14 mouse cellular contexts compared by ENCODE assay signal in the genomic region with DNA sequence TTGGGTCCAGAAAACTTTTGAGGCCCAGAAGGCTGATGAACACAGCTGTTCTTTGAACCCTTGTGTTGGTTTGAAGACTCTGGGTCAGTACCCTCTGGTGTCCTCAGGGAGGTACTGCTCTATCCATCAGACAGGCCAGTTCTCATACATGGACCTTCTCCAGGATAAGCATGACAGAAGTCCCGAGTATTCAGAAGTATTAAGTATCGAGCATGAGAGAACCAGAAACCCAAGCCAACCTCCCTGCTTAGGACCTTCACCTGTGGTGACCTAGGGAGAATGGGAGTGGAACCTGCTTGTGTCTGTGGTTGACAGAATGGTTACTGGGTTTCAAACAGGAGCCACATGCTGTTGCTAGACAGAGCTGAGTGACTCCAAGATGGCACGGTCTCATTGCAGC.
"Had no signal": no experiment of that assay in that cellular context is flagged by ENCODE, and none has a peak within 500 bp of the region (broad histone marks: within the 10 kb centered on the region; RNA-seq: fewer than 3 reads in every experiment).

No protein-coding gene starts in this region.

- H3K36me3 ChIP-seq: limb, embryonic 13.5 days; midbrain, embryonic 10.5 days; neural tube, embryonic 13.5 days had no signal

- H3K27ac ChIP-seq: hindbrain, postnatal 0 days; limb, embryonic 13.5 days; midbrain, embryonic 10.5 days; neural tube, embryonic 13.5 days had no signal

- ATAC-seq: hindbrain, postnatal 0 days; midbrain, embryonic 16.5 days had no signal

- H3K9me3 ChIP-seq: limb, embryonic 13.5 days; midbrain, embryonic 10.5 days; neural tube, embryonic 13.5 days had no signal

- DNase-seq: kidney, postnatal 25 days; layer of hippocampus, adult 9-11 months; layer of hippocampus, postnatal 36 days; lung, embryonic 14.5 days; right cerebral cortex, postnatal 4 days; spleen, adult 18-20 months; thymus, adult 18-20 months; thymus, postnatal 14 days had no signal

- H3K4me2 ChIP-seq: liver, embryonic 11.5 days; lung, embryonic 14.5 days; neural tube, embryonic 13.5 days had no signal

- H3K9ac ChIP-seq: limb, embryonic 13.5 days; lung, embryonic 14.5 days; neural tube, embryonic 13.5 days had no signal

- H3K27me3 ChIP-seq: neural tube, embryonic 13.5 days had no signal

- H3K4me3 ChIP-seq: limb, embryonic 13.5 days; midbrain, embryonic 10.5 days; neural tube, embryonic 13.5 days had no signal
